Comparison of ENCODE assay signal across 9 mouse cellular contexts in the genomic region with DNA sequence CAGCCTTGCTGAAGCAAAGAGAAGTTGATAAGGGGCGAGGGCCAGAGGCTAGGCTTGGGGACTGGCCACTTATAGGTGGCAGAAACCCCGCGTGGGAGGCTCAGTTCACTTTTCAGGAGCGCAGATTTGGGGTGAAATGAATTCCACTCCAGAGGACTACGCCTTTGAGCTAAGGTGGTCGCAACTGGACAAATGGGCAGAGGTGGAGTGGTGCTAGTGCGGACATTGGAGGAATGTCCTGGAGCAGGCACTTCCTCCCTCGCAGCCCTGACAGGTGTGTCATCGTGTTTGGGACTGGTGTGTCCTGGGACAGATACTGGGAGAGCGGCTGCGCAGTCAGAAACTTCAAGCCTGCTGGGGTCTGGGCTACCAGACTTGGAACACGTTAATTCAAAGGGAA. TPM values are rescaled to one million over a fixed set of nuclear protein-coding genes. Genes with fewer than 3 reads are reported as not detected.
DNase-seq lines count a peak whose midpoint lies in the region; ATAC-seq and TF ChIP-seq lines count a peak whose summit lies in the region.
"Had no signal": no experiment of that assay in that cellular context is flagged by ENCODE, and none has a peak within 500 bp of the region (broad histone marks: within the 10 kb centered on the region; RNA-seq: fewer than 3 reads in every experiment).

No protein-coding gene starts in this region.

- peak overlapping the region; percentile 89 for H3K9ac ChIP-seq in hindbrain, embryonic 16.5 days (ENCODE audit: low read depth, low read length)
- H3K9ac ChIP-seq in neural tube, embryonic 12.5 days: peak overlapping the region; percentile 77

- peak overlapping the region; percentile 98 for H3K4me2 ChIP-seq in hindbrain, embryonic 16.5 days (ENCODE audit: low read length)
- H3K4me2 ChIP-seq in neural tube, embryonic 12.5 days (replicated peaks): peak overlapping the region; percentile 92

- no peak for TF ChIP-seq POLR2A in testis, adult 2 months (IDR thresholded peaks at IDR 0.05; ENCODE audit: control insufficient read depth, low read depth, low read length)

- peak; percentile 87 for DNase-seq in heart, adult 11 months
- no peak for DNase-seq in heart, postnatal 14 days
- no peak for DNase-seq in testis, postnatal 10 days (ENCODE audit: low spot score)
- DNase-seq in urinary bladder, postnatal 14 days (ENCODE audit: low spot score): no peak
- no peak for DNase-seq in gastrocnemius, adult 8-10 months (ENCODE audit: low spot score in 2 of 2)

- no peak for TF ChIP-seq CTCF in testis, adult 2 months (IDR thresholded peaks at IDR 0.05; ENCODE audit: control insufficient read depth, insufficient read depth, insufficient replicate concordance, low read depth, low read length)

- no peaks in the 10 kb centered on the region for H3K9me3 ChIP-seq in hindbrain, embryonic 16.5 days (ENCODE audit: control insufficient read depth, low read length)
- H3K9me3 ChIP-seq in neural tube, embryonic 12.5 days: no peaks in the 10 kb centered on the region

- ATAC-seq in hindbrain, embryonic 16.5 days: no peak
- no peak for ATAC-seq in neural tube, embryonic 12.5 days (ENCODE audit: low FRiP score, low read depth)

- no peaks in the 10 kb centered on the region for H3K27me3 ChIP-seq in testis, adult 2 months (ENCODE audit: control insufficient read depth, insufficient read depth, low read length)
- H3K27me3 ChIP-seq in hindbrain, embryonic 16.5 days (replicated peaks; ENCODE audit: control insufficient read depth, insufficient read depth, low read length): no peaks in the 10 kb centered on the region
- H3K27me3 ChIP-seq in neural tube, embryonic 12.5 days (replicated peaks): no peaks in the 10 kb centered on the region

- WGBS in hindbrain, embryonic 16.5 days: 2% methylated on average over 12 of the region's 12 CpGs
- 2% methylated on average over 12 of the region's 12 CpGs for WGBS in neural tube, embryonic 12.5 days

- H3K4me1 ChIP-seq in testis, adult 2 months (ENCODE audit: control insufficient read depth, insufficient read depth, low read length): peaks cover 8% of the 10 kb centered on the region
- peaks cover 13% of the 10 kb centered on the region for H3K4me1 ChIP-seq in hindbrain, embryonic 16.5 days (ENCODE audit: control insufficient read depth, insufficient read depth, low read depth, low read length)
- H3K4me1 ChIP-seq in neural tube, embryonic 12.5 days: peaks cover 10% of the 10 kb centered on the region; the same call in 1 of the 2 replicates

- H3K27ac ChIP-seq in testis, adult 2 months (ENCODE audit: control insufficient read depth, insufficient read depth, low read depth, low read length): no peak overlapping the region
- H3K27ac ChIP-seq in hindbrain, embryonic 16.5 days (ENCODE audit: low read depth, low read length): peak overlapping the region; percentile 98
- no peak overlapping the region for H3K27ac ChIP-seq in neural tube, embryonic 12.5 days

- intact Hi-C loops in heart, postnatal 14 days (cut with DNase I): loop anchor here (10.0 kb wide), 1 partner anchor 778 kb away; no protein-coding TSS in a partner anchor

- H3K36me3 ChIP-seq in testis, adult 2 months (ENCODE audit: control insufficient read depth, insufficient read depth, low read length): no peaks in the 10 kb centered on the region
- no peaks in the 10 kb centered on the region for H3K36me3 ChIP-seq in hindbrain, embryonic 16.5 days (ENCODE audit: control insufficient read depth, insufficient read depth, low read length)
- H3K36me3 ChIP-seq in neural tube, embryonic 12.5 days: no peaks in the 10 kb centered on the region

- peak overlapping the region; percentile 15; the same call in 1 of the 2 replicates for H3K4me3 ChIP-seq in testis, adult 2 months (ENCODE audit: control insufficient read depth, low read depth, low read length)
- peak overlapping the region; percentile 82 for H3K4me3 ChIP-seq in hindbrain, embryonic 16.5 days (ENCODE audit: low read length)
- H3K4me3 ChIP-seq in neural tube, embryonic 12.5 days: peak overlapping the region; percentile 70

RNA-seq across cellular contexts. Expression of a gene that starts 0.9 kb away (rescaled TPM):
- total RNA-seq in heart, postnatal 14 days (2021): 1 to 10 TPM; 2.8 to 4.6 TPM
- polyA plus RNA-seq in testis, adult 2 months (2012; rRNA removed): 0.36 and 0.40 TPM in 2 replicates
- 54.7 and 56.1 TPM in 2 replicates for polyA plus RNA-seq in hindbrain, embryonic 16.5 days (2015; fragmentation: Nextera tagmentation; extraction: Ambion mirVana)
- polyA plus RNA-seq in neural tube, embryonic 12.5 days (2016; fragmentation: Nextera tagmentation; extraction: Ambion mirVana): 34.1 and 34.6 TPM in 2 replicates
- 1 to 10 TPM; 1.8 to 3.4 (median 2.9) TPM for total RNA-seq in gastrocnemius, adult 8-10 months (2022)
- total RNA-seq: MEL had no signal

Comparison
In these comparisons a context has a peak if more than half of its experiments do, and no peak if none do; other contexts are left out.
1. H3K4me3 ChIP-seq: peak in every context shown above with its lines; median percentile 82 in hindbrain, embryonic 16.5 days; 70 in neural tube, embryonic 12.5 days; 15 in testis, adult 2 months.
2. RNA of a gene that starts 0.9 kb away (polyA plus RNA-seq): 54.7 to 56.1 TPM in hindbrain, embryonic 16.5 days and 34.1 to 34.6 TPM in neural tube, embryonic 12.5 days; 0.36 to 0.40 TPM in testis, adult 2 months; every median in the first group is over 10 times any median in the second.